Mouse (Mus musculus): ENCODE data around the gene G6pdx.

- TF ChIP-seq JUND (conservative IDR thresholded peaks at IDR 0.05; ENCODE audit: low read depth, low read length) (no peak), CTCF (conservative IDR thresholded peaks at IDR 0.05 in 1 of 2, IDR thresholded peaks at IDR 0.05 in 1 of 2; ENCODE audit: low read depth in 2 of 2, low read length in 2 of 2) (no peak)
Measured at GRCm38 (mm10) chrX:74428146-74428825, 708 bp downstream of the G6pdx start.
